Mouse (Mus musculus) hindlimb bud, embryonic 11.5 days (tissue): Measurements from ENCODE around the gene Kat2b.
"Not testable (repeated sequence)": the region's sequence is repeated elsewhere in the genome, so short reads cannot be mapped to it uniquely, and the experiment has no call there.

ENCODE experiments used
- DNase-seq: peaks from one replicate; pipeline ENCODE4 v3.0.0-alpha.2; 2012; ENCODE audit warnings: low read depth, low spot score; ENCODE audit errors: extremely low spot score

The Kat2b gene

GRCm38 (mm10) chr17:53596314-53596882, 29.7 kb downstream of the Kat2b start:
- DNase-seq: no peak

- DNase-seq: no peak
These were observed 30.5 kb downstream of the Kat2b start for GRCm38 (mm10) chr17:53596941-53597790.

GRCm38 (mm10) chr17:53598571-53598970, 31.9 kb downstream of the Kat2b start:
- no peak for DNase-seq

DNA sequence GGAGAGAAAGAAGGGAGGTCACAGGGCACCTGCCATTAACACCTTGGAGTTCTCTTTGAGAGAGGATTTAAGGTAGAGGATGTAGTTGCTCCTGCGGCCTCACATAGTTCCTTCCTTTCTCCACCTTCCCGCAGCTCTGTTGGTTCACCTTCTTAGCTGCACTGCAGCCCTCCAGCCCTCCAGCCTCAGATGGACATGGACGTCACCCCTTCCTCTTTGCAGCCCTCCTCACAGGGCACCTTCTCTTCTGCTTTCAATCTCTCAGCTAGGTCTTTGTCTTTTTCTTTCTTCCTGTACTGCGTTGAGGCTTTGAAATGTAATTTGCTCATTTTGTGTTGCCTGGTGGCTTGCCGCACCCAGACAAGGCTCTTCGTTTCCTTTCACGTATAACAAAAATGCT, 36.6 kb downstream of the Kat2b start:
- not testable (repeated sequence) for DNase-seq

GRCm38 (mm10) chr17:53606082-53606481, 39.4 kb downstream of the Kat2b start:
- not testable (repeated sequence) for DNase-seq

- not testable (repeated sequence) for DNase-seq
These were observed 42.3 kb downstream of the Kat2b start for GRCm38 (mm10) chr17:53608924-53609323.

DNA sequence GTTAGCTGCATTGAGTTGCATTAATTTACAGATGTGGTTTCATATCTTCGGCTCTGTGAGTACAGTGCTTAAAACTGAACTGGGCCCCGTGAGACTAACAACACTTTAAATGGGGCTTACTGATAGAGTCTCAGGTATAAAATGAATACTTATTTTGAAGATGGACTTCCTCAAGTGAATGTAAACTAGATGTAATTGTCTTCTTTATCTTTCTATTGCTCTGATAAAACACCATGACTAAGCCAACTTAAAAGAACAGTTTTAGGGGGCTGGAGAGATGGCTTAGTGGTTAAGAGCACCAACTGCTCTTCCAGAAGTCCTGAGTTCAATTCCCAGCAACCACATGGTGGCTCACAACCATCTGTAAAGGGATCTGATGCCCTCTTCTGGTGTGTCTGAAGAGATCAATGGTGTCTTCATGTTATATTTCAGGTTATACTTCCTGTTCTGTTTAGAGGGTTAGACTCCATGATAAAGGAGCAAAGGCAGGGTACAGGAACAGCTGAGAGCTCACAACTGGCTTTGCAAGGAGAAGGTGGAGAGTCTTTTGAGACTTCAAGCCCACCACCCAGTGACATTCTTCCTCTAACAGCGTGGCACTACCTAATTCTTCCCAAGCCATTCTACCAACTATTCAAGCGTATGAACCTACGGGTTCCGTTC, 50.8 kb downstream of the Kat2b start:
- no peak for DNase-seq

DNA sequence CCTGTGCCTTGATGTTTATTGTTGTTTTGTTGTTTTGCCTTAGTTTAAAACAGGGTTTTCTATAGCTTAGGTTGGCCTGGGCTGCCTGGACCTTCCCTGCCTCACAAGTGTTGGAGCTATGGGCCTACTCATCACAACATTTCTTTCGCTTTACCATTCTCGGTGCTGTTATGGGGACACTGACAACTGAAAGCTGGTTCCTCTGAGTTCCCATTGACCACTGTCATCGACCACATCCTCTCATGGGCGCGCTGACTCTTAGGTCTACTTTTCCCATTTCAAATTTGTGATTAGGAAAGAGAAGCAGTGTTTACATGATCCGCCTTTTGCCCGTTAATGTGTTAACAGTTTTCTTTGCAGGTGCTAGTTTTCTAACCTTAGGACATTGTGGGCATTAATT, 51.7 kb downstream of the Kat2b start:
- no peak for DNase-seq

DNA sequence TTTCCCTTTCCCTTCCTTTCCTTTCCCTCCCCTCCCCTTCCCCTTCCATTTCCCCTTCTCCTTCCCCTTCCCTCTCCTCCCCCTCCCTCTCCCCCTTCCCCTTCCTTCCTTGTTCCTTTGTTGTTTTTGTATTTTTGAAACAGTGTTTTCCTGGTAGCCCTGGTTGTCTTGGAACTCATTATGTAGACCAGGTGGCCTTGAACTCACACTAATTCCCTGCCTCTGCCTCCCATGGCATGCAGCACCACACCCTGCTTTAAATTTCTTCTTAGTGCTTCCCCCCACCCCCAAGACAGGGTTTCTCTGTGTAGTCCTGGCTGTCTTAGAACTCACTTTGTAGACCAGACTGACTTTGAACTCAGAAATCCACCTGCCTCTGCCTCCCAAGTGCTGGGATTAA, 52.7 kb downstream of the Kat2b start:
- no peak for DNase-seq

GRCm38 (mm10) chr17:53620611-53621010, 54.0 kb downstream of the Kat2b start:
- no peak for DNase-seq

- DNase-seq: no peak
These were observed 55.5 kb downstream of the Kat2b start for GRCm38 (mm10) chr17:53622125-53622524.

GRCm38 (mm10) chr17:53623762-53624161, 57.1 kb downstream of the Kat2b start:
- no peak for DNase-seq

- no peak for DNase-seq
These were observed 59.5 kb downstream of the Kat2b start for GRCm38 (mm10) chr17:53626160-53626559.

- no peak for DNase-seq
These were observed 60.8 kb downstream of the Kat2b start for GRCm38 (mm10) chr17:53627497-53627896.

- DNase-seq: no peak
These were observed 61.5 kb downstream of the Kat2b start for GRCm38 (mm10) chr17:53628131-53628530.

DNA sequence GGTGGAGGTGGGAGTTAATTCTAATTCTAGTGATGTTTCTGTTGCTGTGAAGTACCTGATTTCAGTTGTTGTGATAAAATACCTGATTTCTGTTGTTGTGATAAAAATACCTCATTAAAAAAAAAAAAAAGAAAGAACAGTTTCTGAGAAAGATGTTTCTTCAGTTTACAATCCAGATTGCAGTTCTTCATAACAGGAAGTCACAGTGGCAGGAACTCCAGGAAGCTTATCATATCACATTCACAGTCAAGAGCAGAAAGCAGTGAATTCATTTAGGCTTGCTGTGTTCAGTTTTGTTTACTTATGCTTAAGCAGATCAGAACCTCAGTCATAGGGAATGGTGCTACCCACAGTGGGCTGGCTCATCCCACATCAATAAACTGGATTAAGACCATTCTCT, 64.7 kb downstream of the Kat2b start:
- no peak for DNase-seq

DNA sequence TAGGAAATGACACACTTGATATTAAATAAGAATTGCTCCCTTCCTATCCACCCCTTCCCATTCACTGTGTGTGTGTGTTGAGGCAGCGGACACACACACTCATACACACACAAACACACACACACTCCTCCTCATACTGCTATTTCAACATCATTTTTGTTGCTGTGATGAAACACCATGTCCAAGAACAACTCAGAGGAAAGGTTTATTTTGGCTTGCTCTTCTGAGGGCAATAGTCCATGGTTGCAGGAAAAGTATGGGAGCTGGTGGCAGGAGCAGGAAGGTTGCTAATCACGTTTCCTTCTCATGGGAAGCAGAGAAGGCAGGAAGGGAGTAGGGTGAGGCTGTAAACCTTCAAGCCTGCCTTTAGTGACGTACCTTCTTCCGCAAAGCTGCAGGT, 76.7 kb downstream of the Kat2b start:
- DNase-seq: no peak

DNA sequence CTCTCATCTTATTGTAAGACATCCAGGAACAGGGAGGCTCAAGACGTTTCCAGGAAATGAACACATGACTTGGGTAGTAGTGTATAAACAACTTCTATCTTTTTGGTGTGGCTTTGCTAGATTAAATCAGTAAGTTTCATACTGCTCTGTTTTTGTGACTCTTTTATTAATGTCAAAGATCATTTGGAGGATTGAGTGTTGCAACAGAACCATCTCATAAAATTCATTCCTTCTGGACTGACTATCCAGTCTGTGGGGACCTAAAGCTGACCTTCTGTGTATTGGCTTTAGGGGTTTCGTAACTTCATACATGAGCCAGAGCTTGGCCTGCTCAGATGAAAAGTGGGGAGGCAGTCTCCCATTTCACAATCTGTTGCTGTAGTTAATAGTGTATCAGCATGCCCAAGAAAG, 83.6 kb downstream of the Kat2b start:
- DNase-seq: no peak

DNA sequence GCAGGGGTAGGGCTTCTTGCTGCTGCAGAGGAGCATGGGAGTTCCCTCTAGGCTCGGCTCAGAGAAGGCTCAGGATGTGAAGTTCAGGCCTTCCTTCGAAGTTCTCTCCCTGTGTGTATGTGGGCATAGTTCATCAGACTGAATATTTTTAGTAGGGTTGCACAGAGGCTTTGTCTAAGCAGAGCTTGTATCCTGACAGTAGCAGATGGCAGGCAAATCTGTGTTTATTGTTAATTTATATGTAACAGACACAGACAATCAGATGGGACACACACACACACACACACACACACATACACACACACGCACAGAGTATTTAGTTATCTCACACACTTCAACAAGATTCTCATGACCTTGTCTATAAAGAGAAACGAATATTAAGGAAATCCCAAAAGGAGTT, 87.9 kb downstream of the Kat2b start:
- DNase-seq: no peak

- DNase-seq: no peak
These were observed 88.4 kb downstream of the Kat2b start for GRCm38 (mm10) chr17:53655081-53655480.

DNA sequence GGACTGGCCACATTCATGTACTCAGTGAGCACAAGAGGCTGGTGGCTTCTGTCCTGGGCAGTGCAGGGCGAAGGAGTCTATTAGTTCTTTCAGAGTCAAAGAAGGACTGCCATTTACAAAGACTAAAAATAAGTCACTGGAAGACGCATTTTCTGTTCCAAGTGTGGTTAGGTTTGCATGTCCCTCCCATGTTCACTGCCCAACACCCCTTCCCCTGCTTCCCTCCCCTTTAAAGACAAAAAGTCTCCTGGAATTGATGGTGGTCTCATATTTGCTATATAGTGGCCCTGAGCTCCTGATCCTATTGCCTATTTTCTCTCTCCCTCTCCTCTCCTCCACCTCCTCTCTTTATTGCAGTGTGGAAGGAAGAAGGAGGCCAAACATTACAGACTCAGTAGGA, 89.3 kb downstream of the Kat2b start:
- DNase-seq: no peak

DNA sequence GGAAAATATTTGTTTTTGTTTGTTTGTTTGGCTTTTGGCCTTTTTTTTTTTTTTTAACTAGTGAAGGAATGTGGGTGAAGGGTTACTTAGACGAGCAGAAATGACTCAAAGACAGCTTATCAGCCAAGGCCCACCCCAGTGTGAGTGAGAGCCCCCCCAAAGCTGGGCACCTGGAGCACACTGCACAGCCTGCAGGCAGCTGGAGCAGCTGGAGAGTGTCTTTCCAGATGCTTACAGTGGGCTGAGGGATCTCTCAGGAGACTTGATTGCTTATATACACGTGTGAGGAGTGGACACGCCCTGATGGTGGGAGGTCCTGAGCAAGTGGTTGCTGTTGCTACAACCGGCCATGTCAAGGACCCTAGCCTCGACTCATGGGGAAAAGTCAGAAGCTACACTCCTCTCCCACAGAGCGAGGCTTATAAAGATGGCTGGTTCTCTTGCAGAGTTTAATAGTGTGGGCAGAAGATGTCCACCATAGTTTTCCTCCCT, 89.8 kb downstream of the Kat2b start:
- DNase-seq: no peak
